Mouse (Mus musculus) midbrain, embryonic 13.5 days (tissue): Measurements from ENCODE around the gene Sox6. TPM values are rescaled to one million over a fixed set of nuclear protein-coding genes. Genes with fewer than 3 reads are reported as not detected.
"Not testable (repeated sequence)": the region's sequence is repeated elsewhere in the genome, so short reads cannot be mapped to it uniquely, and the experiment has no call there.

Experiments used
- ATAC-seq: fragments of 200-750 bp; cut with Nextera tagmentation; 2 replicates; pipeline ENCODE4 v1.8.0; 2017; ENCODE audit warnings: mild to moderate bottlenecking, moderate TSS enrichment, moderate library complexity
- H3K27ac ChIP-seq: fragments of 300-500 bp; sonication (generic); 2 replicates; pipeline ENCODE4 v1.5.1; 2015; ENCODE audit warnings: inconsistent platforms, mild to moderate bottlenecking, moderate library complexity
- H3K27me3 ChIP-seq: fragments of 300-500 bp; sonication (generic); 2 replicates; pipeline ENCODE4 v1.6.1; 2015; ENCODE audit warnings: mild to moderate bottlenecking, inconsistent platforms
- H3K36me3 ChIP-seq: fragments of 300-500 bp; sonication (generic); 2 replicates; pipeline ENCODE4 v1.6.1; 2015; ENCODE audit warnings: mild to moderate bottlenecking, inconsistent platforms
- H3K4me1 ChIP-seq: fragments of 300-500 bp; sonication (generic); replicated peaks from 2 replicates; pipeline ENCODE4 v1.6.1; 2015; ENCODE audit warnings: inconsistent platforms
- H3K4me2 ChIP-seq: fragments of 300-500 bp; sonication (generic); replicated peaks from 2 replicates; pipeline ENCODE4 v1.6.1; 2015; ENCODE audit warnings: moderate library complexity, mild to moderate bottlenecking, inconsistent platforms
- H3K4me3 ChIP-seq: fragments of 300-500 bp; sonication (generic); replicated peaks from 2 replicates; pipeline ENCODE4 v1.5.1; 2015; ENCODE audit warnings: mild to moderate bottlenecking, inconsistent platforms
- H3K9ac ChIP-seq: fragments of 300-500 bp; sonication (generic); replicated peaks from 2 replicates; pipeline ENCODE4 v1.6.1; 2015; ENCODE audit warnings: mild to moderate bottlenecking, inconsistent platforms
- H3K9me3 ChIP-seq: fragments of 300-500 bp; sonication (generic); 2 replicates; pipeline ENCODE4 v1.6.1; 2016; ENCODE audit warnings: mild to moderate bottlenecking, inconsistent platforms
- WGBS: fragments of 180-500 bp; shearing (Covaris S2); methylation state at CpG from one replicate; pipeline ENCODE4 v1.1.7; 2015; 5-methylcytosine and 5-hydroxymethylcytosine counted together
- polyA plus RNA-seq: library from polyadenylated mRNA; unstranded; fragments of >200 nt; fragmentation: Nextera tagmentation; extraction: Ambion mirVana; gene quantifications from 2 replicates; pipeline ENCODE4 v1.2.1, GENCODE M21; 2015

Sox6 gene
- polyA plus RNA-seq, 1 experiment from 2014 or later: 57.2 TPM

DNA sequence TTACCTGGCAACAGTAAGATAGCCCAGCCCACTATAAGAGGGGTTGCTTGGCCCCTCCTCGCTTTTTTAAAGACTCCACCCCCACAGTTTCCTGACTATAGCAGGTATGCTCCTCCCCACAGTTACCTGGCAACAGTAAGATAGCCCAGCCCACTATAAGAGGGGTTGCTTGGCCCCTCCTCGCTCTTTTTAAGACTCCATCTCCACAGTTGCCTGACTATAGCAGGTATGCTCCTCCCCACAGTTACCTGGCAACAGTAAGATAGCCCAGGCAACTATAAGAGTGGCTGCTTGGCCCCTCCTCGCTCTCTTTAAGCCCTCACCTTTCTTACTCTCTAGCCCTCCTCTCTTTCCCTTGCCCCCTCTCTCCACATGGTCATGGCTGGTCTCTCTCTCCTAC lies 432.5 kb downstream of the Sox6 start:
- not testable (repeated sequence) for ATAC-seq, H3K27me3 ChIP-seq, H3K4me1 ChIP-seq, H3K27ac ChIP-seq, H3K9ac ChIP-seq, H3K4me3 ChIP-seq, H3K4me2 ChIP-seq, H3K36me3 ChIP-seq, H3K9me3 ChIP-seq
- 82% methylated on average over 3 of the region's 3 CpGs for WGBS

DNA sequence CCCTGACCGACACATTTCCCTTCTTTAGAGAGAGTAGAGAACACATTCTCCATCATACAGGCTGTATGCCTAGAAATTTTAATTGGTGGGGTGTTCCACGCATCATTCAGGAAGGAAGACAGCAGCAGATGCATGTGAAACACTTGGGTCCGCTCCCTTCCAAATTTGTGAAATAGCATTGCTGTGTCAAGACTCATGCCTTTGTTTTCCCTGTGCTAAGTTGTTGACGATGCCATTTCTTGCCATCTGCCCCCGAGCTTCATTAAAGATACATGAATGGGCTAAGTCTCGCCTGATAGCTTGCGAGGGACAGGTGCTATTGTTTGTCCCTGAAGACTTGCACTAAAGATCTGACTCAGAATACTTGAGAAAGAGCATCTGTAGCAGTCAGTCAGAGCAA lies 433.7 kb downstream of the Sox6 start:
- no peak overlapping the region for H3K27ac ChIP-seq
- H3K4me2 ChIP-seq: no peak overlapping the region
- no peak overlapping the region for H3K4me3 ChIP-seq
- H3K9ac ChIP-seq: no peak overlapping the region
- WGBS: 40% methylated on average over 7 of the region's 7 CpGs
- peaks cover 5% of the 10 kb centered on the region; the same call in 1 of the 2 replicates for H3K9me3 ChIP-seq
- no peaks in the 10 kb centered on the region for H3K27me3 ChIP-seq
- H3K4me1 ChIP-seq: peaks cover 6% of the 10 kb centered on the region; the same call in 1 of the 2 replicates
- H3K36me3 ChIP-seq: no peaks in the 10 kb centered on the region
- no peak for ATAC-seq

DNA sequence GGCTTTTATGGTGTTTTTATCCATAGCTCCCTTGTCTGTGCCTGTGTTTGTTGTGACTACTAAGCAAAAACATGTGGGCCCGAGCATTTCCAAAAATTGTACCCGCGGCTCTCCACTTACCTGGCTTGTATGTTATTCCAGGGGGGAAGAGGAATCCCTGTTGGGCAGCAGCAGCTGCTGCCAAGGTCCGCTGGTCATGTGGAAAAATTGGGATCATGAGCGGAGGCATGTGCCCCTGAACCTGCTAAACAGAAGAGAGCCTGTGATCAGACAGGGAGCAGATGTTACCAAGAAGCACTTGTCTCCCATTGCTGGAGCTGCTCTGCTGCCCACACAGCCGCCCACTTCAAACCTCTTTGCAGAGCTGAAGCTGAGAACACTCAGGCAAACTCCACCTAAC lies 441.2 kb downstream of the Sox6 start:
- H3K4me1 ChIP-seq: peaks cover 14% of the 10 kb centered on the region

DNA sequence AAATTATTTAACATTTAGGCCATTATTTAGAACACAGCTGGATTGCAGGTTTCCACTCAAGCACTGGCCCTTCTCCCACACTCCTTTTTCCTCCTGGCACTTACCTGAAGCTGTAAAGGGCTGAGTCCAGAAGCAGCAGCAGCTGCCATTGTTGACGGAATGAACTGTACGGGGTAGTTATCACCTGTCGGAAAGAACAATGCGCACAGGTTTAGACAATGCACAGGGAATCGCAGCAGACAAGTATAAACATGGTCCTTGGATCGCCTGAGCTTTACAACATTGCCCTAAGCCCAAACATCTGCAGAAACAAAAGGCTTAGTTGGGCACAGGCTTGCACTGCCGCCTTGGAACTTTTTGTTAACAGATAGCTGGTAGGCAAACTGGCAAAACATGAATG lies 458.1 kb downstream of the Sox6 start:
- no peak overlapping the region for H3K9ac ChIP-seq
- 65% methylated on average over 7 of the region's 7 CpGs for WGBS
- no peaks in the 10 kb centered on the region for H3K9me3 ChIP-seq
- no peaks in the 10 kb centered on the region for H3K27me3 ChIP-seq
- H3K4me1 ChIP-seq: 0 out of 2 replicates have a peak, but pooled peaks cover 6% of the 10 kb centered on the region
- no peak overlapping the region for H3K4me2 ChIP-seq
- H3K36me3 ChIP-seq: no peaks in the 10 kb centered on the region
- H3K4me3 ChIP-seq: no peak overlapping the region
- no peak overlapping the region for H3K27ac ChIP-seq
- no peak for ATAC-seq

More for the DNA sequence above, 441.2 kb downstream of the Sox6 start:
- no peak overlapping the region for H3K4me3 ChIP-seq
- no peak overlapping the region for H3K9ac ChIP-seq
- peaks cover 5% of the 10 kb centered on the region; the same call in 1 of the 2 replicates for H3K9me3 ChIP-seq
- WGBS: 48% methylated on average over 6 of the region's 6 CpGs
- no peak for ATAC-seq
- no peaks in the 10 kb centered on the region for H3K27me3 ChIP-seq
- no peak overlapping the region for H3K27ac ChIP-seq
- H3K36me3 ChIP-seq: no peaks in the 10 kb centered on the region
- H3K4me2 ChIP-seq: no peak overlapping the region

DNA sequence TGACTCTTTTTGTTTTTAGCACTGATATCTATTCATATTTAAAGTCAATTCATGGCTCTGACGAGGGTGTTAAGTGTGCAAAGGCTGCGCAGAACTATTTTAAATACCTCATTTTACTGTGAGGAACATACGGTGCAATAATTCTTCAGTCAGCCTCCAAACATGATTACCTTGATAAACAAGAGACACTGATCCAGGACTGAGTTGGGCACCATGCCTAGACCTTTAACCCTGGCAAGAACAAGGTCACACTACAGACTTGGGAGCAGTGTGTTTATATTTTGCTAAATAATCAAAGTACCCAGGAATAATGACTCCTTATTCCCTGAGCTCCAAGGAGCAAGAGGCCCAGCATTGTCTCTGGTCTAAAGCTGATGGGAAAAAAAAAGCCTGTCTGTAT lies 458.8 kb downstream of the Sox6 start:
- H3K27ac ChIP-seq: no peak overlapping the region
- H3K27me3 ChIP-seq: no peaks in the 10 kb centered on the region
- no peak for ATAC-seq
- H3K9me3 ChIP-seq: no peaks in the 10 kb centered on the region
- no peaks in the 10 kb centered on the region for H3K36me3 ChIP-seq
- no peak overlapping the region for H3K4me3 ChIP-seq
- 89% methylated on average over 3 of the region's 3 CpGs for WGBS
- no peak overlapping the region for H3K9ac ChIP-seq
- H3K4me2 ChIP-seq: no peak overlapping the region
- 0 out of 2 replicates have a peak, but pooled peaks cover 6% of the 10 kb centered on the region for H3K4me1 ChIP-seq

DNA sequence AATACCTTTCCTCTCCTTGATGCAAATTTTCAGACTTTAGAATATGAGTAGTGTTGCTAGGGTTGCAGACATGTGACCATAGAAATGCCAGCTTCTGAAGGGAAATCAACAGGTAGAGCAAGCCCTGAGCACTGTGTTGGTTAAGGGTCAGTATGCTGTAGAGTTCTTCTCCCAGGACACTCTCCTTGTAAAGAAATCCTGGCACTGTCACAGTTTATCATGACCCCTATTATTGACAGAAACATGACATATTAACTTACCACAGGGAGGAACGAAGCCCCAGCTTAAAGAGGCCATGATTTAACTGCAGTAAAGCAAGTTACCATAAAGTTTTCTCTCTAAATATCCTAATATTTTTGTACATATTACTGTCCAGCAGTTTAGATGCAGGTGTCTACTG lies 462.2 kb downstream of the Sox6 start:
- H3K9me3 ChIP-seq: no peaks in the 10 kb centered on the region
- H3K27me3 ChIP-seq: no peaks in the 10 kb centered on the region
- ATAC-seq: no peak
- H3K36me3 ChIP-seq: no peaks in the 10 kb centered on the region
- no peak overlapping the region for H3K27ac ChIP-seq
- 85% methylated on average over 1 of the region's 1 CpGs for WGBS
- no peak overlapping the region for H3K9ac ChIP-seq
- H3K4me1 ChIP-seq: no peaks in the 10 kb centered on the region
- no peak overlapping the region for H3K4me2 ChIP-seq
- no peak overlapping the region for H3K4me3 ChIP-seq

DNA sequence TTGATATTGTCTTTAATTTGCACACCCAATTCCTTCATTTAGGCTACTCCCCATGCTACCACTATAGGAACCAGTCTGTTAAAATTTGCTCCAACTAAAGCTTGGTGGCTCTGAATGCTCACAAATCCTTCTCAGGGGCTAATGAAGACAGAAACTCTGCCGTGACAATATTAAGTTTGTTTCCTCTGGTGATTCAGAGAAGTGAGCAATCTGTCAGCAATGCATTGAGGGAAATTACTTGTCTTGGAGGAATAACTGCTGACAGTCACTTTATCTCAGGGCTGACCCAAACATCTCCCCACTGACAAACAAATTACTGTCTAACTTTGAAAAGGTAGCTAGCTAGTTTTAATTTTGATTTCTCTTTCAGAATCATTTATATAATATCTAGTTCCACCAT lies 463.8 kb downstream of the Sox6 start:
- ATAC-seq: no peak
- 40% methylated on average over 1 of the region's 1 CpGs for WGBS
- Histone ChIP-seq H3K9me3 (no peaks in the 10 kb centered on the region), H3K4me3 (no peak overlapping the region), H3K27ac (no peak overlapping the region), H3K4me1 (no peaks in the 10 kb centered on the region), H3K9ac (no peak overlapping the region), H3K36me3 (no peaks in the 10 kb centered on the region), H3K27me3 (0 out of 2 replicates have a peak, but pooled peaks cover 8% of the 10 kb centered on the region), H3K4me2 (no peak overlapping the region)

DNA sequence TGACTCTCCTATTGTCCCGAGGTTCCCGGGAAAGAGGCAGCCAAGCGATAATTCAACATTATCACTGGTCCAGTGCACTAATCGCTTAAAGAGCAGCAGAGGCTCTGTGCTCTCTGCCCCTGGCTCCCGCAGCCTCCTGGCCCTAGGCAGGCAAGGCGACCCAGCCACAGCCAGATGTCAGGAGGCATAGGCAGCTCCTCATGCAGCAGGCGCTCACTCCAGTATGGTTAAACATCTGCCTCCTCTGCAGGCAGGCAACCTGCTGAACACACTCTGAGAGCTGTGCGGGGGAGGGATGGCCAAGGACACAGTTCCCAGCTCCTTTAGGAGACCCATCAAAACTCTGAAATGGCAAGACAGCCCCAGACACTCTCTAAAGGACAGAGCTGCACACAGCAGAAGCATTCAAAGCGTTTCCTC lies 469.8 kb downstream of the Sox6 start:
- peak; percentile 79 for ATAC-seq

DNA sequence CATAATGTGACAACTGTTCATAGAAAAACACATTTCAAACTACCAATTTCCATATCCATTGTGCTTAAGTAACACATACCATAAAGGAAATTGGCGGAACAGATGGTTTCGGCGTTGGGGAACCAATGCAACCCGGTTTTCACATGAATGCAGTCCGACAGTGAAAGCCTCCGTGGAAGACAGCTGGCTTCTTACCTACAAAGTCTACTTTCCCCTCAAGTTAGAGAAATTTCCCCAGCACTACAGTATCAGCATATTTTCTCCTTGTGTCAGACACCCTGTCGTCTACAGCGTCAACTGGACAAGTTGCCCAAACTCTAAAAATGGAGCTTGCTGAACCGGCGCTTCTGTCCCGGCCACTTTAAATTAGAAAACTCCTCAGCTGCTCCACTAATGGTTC lies 470.3 kb downstream of the Sox6 start:
- WGBS: 18% methylated on average over 11 of the region's 11 CpGs
- Histone ChIP-seq H3K36me3 (no peaks in the 10 kb centered on the region), H3K4me2 (peak overlapping the region; percentile 50), H3K9ac (no peak overlapping the region), H3K9me3 (no peaks in the 10 kb centered on the region), H3K27ac (peak overlapping the region; percentile 56; the same call in 1 of the 2 replicates), H3K27me3 (0 out of 2 replicates have a peak, but pooled peaks cover 8% of the 10 kb centered on the region), H3K4me3 (peak overlapping the region; percentile 22), H3K4me1 (peaks cover 39% of the 10 kb centered on the region)
- 0 out of 2 replicates have a peak, but pooled peaks have one; percentile 17 for ATAC-seq

More for the DNA sequence above, 469.8 kb downstream of the Sox6 start:
- Histone ChIP-seq H3K4me2 (peak overlapping the region; percentile 50), H3K4me1 (peaks cover 33% of the 10 kb centered on the region), H3K9ac (peak overlapping the region; percentile 10; the same call in 1 of the 2 replicates), H3K27ac (peak overlapping the region; percentile 56), H3K36me3 (no peaks in the 10 kb centered on the region), H3K9me3 (no peaks in the 10 kb centered on the region), H3K4me3 (peak overlapping the region; percentile 22), H3K27me3 (0 out of 2 replicates have a peak, but pooled peaks cover 8% of the 10 kb centered on the region)
- 6% methylated on average over 9 of the region's 9 CpGs for WGBS

DNA sequence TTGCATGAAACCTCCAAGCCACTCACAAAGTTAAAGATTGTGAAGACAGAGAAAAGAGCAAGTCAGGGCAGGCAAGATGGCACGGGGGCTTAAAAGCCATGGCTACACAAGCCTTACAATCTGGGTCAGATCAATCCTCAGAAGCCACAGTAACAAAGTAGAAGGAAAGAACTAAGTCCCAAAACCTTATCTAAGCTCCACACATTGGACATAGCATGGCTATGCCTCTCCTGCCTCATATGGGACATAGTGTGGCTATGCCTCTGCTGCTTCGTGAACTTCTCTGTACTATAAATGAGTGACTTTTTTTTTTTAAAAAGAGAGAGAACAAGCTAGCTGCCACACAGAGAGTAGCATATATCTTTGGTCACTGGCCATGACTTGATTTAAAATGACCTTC lies 471.8 kb downstream of the Sox6 start:
- H3K9me3 ChIP-seq: no peaks in the 10 kb centered on the region
- 98% methylated on average over 2 of the region's 2 CpGs for WGBS
- H3K4me1 ChIP-seq: peaks cover 42% of the 10 kb centered on the region
- H3K4me3 ChIP-seq: no peak overlapping the region
- H3K27ac ChIP-seq: no peak overlapping the region
- H3K9ac ChIP-seq: no peak overlapping the region
- no peak for ATAC-seq
- 0 out of 2 replicates have a peak, but pooled peaks cover 8% of the 10 kb centered on the region for H3K27me3 ChIP-seq
- no peak overlapping the region for H3K4me2 ChIP-seq
- no peaks in the 10 kb centered on the region for H3K36me3 ChIP-seq

DNA sequence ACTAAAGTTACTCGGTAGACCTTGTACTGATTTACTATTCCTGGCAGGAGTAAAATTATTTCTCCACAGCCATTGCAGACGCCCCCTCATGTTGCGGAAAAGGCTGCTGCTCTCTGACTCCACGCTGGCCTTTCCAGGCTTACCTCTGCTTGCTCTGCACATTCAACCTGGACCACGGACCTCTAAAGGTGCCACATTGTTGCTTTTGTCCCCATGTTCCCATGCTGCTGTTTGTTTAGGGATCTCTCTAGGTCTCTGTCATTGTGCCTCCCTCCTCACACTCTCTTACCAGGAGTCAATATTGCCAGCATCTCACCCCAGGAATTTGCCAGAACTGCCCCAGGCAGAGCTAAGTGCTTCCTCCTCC lies 473.6 kb downstream of the Sox6 start:
- Histone ChIP-seq H3K4me2 (no peak overlapping the region), H3K9me3 (no peaks in the 10 kb centered on the region), H3K9ac (no peak overlapping the region), H3K4me1 (peaks cover 42% of the 10 kb centered on the region), H3K4me3 (no peak overlapping the region), H3K27me3 (no peaks in the 10 kb centered on the region), H3K36me3 (no peaks in the 10 kb centered on the region), H3K27ac (no peak overlapping the region)
- no peak for ATAC-seq
- 57% methylated on average over 5 of the region's 5 CpGs for WGBS

DNA sequence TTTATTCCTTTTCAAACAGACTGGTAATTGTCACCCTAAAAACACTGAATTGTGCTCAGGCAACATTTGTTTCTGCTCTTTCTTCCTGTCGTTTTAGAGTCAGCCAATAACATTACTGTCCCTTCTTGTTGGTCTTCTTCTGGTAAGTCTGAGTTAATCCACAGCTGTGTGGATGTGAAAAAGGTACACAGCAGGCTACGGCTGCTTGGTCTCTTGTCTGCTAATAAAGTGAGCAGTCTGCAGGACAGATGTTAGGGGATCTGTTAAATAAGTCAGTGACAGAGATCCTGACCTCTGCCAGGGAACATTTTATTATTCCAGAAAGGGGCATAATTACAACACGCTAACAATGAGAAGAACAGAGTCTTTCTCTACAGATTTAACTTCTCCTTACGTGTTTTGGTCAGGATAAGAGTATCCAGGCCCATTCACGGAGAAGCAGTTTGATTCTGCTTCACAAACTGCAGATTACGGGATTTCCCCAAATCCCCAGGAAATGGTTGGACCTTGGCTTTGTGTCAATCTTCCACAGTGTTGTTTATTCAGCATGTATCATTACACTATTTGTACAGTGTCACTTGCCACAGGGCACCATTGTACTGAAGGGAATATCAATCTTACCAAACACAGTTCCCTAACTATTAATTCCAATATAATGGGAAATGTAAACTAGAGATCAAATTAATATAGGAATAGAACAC lies 474.1 kb downstream of the Sox6 start:
- Histone ChIP-seq H3K27ac (no peak overlapping the region), H3K27me3 (no peaks in the 10 kb centered on the region), H3K36me3 (no peaks in the 10 kb centered on the region), H3K9ac (no peak overlapping the region), H3K9me3 (no peaks in the 10 kb centered on the region), H3K4me3 (no peak overlapping the region), H3K4me2 (no peak overlapping the region), H3K4me1 (peaks cover 42% of the 10 kb centered on the region)
- no peak for ATAC-seq
- WGBS: 7% methylated on average over 6 of the region's 6 CpGs
